Mouse (Mus musculus): Measurements from ENCODE around the gene Hist1h2an. TPM values are rescaled to one million over a fixed set of nuclear protein-coding genes. Genes with fewer than 3 reads are reported as not detected.

Hist1h2an gene
- polyA plus RNA-seq, 1 experiment from 2014 or later: 4.1 TPM

DNA sequence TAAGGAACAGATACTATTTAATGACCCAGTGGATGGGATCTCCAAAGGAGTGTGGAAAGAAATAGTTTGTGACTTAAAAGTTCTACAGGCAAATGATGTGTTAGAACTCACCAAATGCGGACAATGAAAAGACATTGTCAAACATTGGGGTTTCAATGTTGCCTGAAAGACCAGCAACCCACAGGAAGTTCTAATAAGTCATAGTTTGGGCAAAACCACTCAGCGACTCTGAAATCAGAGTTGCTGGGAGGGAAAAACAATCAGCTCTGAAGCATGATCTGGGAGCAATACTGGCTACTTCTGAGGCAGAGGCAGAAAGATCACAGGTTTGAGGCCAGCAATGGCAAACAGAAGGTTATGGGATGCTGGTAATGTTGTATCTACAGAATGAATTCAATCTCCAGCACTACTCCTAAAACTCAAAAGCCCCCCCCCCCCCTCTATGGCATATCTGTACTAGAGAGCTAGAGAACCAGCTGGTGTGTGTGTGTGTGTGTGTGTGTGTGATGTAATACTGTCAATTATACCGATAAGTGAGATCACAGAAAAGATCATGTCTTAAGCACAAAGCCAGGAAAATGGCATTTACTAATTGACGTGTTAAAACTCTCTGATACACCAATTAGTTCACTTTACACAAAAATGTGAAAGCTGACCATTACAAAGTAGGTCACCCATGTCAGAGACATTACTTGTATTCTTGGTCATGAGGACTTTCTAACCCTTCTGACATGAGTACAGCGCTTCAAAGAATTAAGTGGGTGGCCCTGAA lies 37.4 kb downstream of the Hist1h2an start:
- Histone ChIP-seq H3K27me3 (replicated peaks; ENCODE audit: control insufficient read depth, insufficient read depth, low read length) (no peaks in the 10 kb centered on the region), H3K4me1 (ENCODE audit: control insufficient read depth, insufficient read depth, low read length) (peaks cover 9% of the 10 kb centered on the region; the same call in 1 of the 2 replicates), H3K9ac (ENCODE audit: low read depth, low read length) (peak overlapping the region; percentile 68), H3K27ac (ENCODE audit: low read length) (peak overlapping the region; percentile 69), H3K4me2 (ENCODE audit: low read depth, low read length) (peak overlapping the region; percentile 56), H3K4me3 (ENCODE audit: low read length) (peak overlapping the region; percentile 55), H3K9me3 (ENCODE audit: control insufficient read depth, low read length) (no peaks in the 10 kb centered on the region), H3K36me3 (ENCODE audit: control insufficient read depth, insufficient read depth, low read length) (no peaks in the 10 kb centered on the region)
- 3% methylated on average over 5 of the region's 5 CpGs for WGBS
- no peak for ATAC-seq

DNA sequence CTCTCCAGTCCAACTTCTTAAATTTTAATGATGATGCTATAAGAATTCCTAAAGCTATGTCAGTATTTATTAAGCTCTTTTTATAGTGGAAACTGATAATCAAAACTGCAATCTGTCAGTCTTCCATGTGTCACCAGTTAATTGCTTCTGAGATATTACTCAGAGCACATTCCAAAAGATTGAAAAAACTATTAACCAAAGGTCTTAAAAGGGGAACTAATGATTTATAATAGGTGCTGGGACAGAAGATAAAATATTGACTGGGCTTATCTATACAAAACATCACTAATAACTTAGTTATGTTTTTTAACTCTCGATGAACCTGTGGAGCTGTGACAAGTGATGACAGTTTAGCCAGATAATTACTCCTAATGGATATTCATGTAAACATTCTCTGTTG lies 42.0 kb downstream of the Hist1h2an start:
- Histone ChIP-seq H3K27ac (ENCODE audit: low read length) (no peak overlapping the region), H3K27me3 (replicated peaks; ENCODE audit: control insufficient read depth, insufficient read depth, low read length) (no peaks in the 10 kb centered on the region), H3K4me3 (ENCODE audit: low read length) (no peak overlapping the region), H3K36me3 (ENCODE audit: control insufficient read depth, insufficient read depth, low read length) (no peaks in the 10 kb centered on the region), H3K4me2 (ENCODE audit: low read depth, low read length) (no peak overlapping the region), H3K9me3 (ENCODE audit: control insufficient read depth, low read length) (no peaks in the 10 kb centered on the region), H3K4me1 (ENCODE audit: control insufficient read depth, insufficient read depth, low read length) (peaks cover 7% of the 10 kb centered on the region; the same call in 1 of the 2 replicates), H3K9ac (ENCODE audit: low read depth, low read length) (no peak overlapping the region)
- WGBS: 49% methylated on average over 1 of the region's 1 CpGs
- ATAC-seq: no peak

Small RNAs within 50 kb of the gene (microRNA-seq; reads per million reads assigned to microRNA genes)
- not detected for gene Gm19658
- gene Gm44346: not detected
- gene Gm44454: not detected
- gene Gm44466: not detected

Other genes starting within 250 kb of the Hist1h2an start
- gene Olfr1366, start 244.4 kb downstream of the Hist1h2an start, polyA plus RNA-seq (2015; fragmentation: Nextera tagmentation; extraction: Ambion mirVana): 0.11 and 0.17 TPM in 2 replicates
- not detected in 2 replicates for gene Olfr1535, start 227.3 kb downstream of the Hist1h2an start, polyA plus RNA-seq (2015; fragmentation: Nextera tagmentation; extraction: Ambion mirVana)
- not detected in 2 replicates for gene Olfr1364, start 205.5 kb downstream of the Hist1h2an start, polyA plus RNA-seq (2015; fragmentation: Nextera tagmentation; extraction: Ambion mirVana)
- gene Olfr1362, start 173.2 kb downstream of the Hist1h2an start, polyA plus RNA-seq (2015; fragmentation: Nextera tagmentation; extraction: Ambion mirVana): not detected in 2 replicates
- gene Olfr11, start 144.7 kb downstream of the Hist1h2an start, polyA plus RNA-seq (2015; fragmentation: Nextera tagmentation; extraction: Ambion mirVana): not detected in 2 replicates
- gene Olfr1361, start 123.8 kb downstream of the Hist1h2an start, polyA plus RNA-seq (2015; fragmentation: Nextera tagmentation; extraction: Ambion mirVana): not detected in 2 replicates
- not detected in 2 replicates for gene Olfr1360, start 109.8 kb downstream of the Hist1h2an start, polyA plus RNA-seq (2015; fragmentation: Nextera tagmentation; extraction: Ambion mirVana)
- not detected in 2 replicates for gene Olfr1359, start 89.1 kb downstream of the Hist1h2an start, polyA plus RNA-seq (2015; fragmentation: Nextera tagmentation; extraction: Ambion mirVana)
- 2.3 and 2.5 TPM in 2 replicates for gene Hist1h2bl, start 71.1 kb downstream of the Hist1h2an start, polyA plus RNA-seq (2015; fragmentation: Nextera tagmentation; extraction: Ambion mirVana)
- 10.9 and 17.9 TPM in 2 replicates for gene Hist1h2ai, start 70.8 kb downstream of the Hist1h2an start, polyA plus RNA-seq (2015; fragmentation: Nextera tagmentation; extraction: Ambion mirVana)
- gene Hist1h3h, start 69.6 kb downstream of the Hist1h2an start, polyA plus RNA-seq (2015; fragmentation: Nextera tagmentation; extraction: Ambion mirVana): 4.8 and 9.5 TPM in 2 replicates
- gene Hist1h2bm, start 65.2 kb downstream of the Hist1h2an start, polyA plus RNA-seq (2015; fragmentation: Nextera tagmentation; extraction: Ambion mirVana): 1.7 and 3.5 TPM in 2 replicates
- 0.66 and 2.1 TPM in 2 replicates for gene Hist1h4j, start 52.2 kb downstream of the Hist1h2an start, polyA plus RNA-seq (2015; fragmentation: Nextera tagmentation; extraction: Ambion mirVana)
- 4.0 and 4.7 TPM in 2 replicates for gene Hist1h4k, start 36.7 kb downstream of the Hist1h2an start, polyA plus RNA-seq (2015; fragmentation: Nextera tagmentation; extraction: Ambion mirVana)
- gene Hist1h2ak, start 33.4 kb downstream of the Hist1h2an start, polyA plus RNA-seq (2015; fragmentation: Nextera tagmentation; extraction: Ambion mirVana): 13.0 and 13.5 TPM in 2 replicates
- gene Hist1h2bn, start 33.1 kb downstream of the Hist1h2an start, polyA plus RNA-seq (2015; fragmentation: Nextera tagmentation; extraction: Ambion mirVana): 1.9 and 2.5 TPM in 2 replicates
- 10.0 and 14.9 TPM in 2 replicates for gene Hist1h1b, start 6.6 kb downstream of the Hist1h2an start, polyA plus RNA-seq (2015; fragmentation: Nextera tagmentation; extraction: Ambion mirVana)
- 53.6 and 66.8 TPM in 2 replicates for gene Hist1h3i, start 3.8 kb downstream of the Hist1h2an start, polyA plus RNA-seq (2015; fragmentation: Nextera tagmentation; extraction: Ambion mirVana)
- gene Hist1h2bp, start 243 bp upstream of the Hist1h2an start, polyA plus RNA-seq (2015; fragmentation: Nextera tagmentation; extraction: Ambion mirVana): 1.5 and 1.7 TPM in 2 replicates
- 13.4 and 17.9 TPM in 2 replicates for gene Hist1h2bq, start 23.0 kb upstream of the Hist1h2an start, polyA plus RNA-seq (2015; fragmentation: Nextera tagmentation; extraction: Ambion mirVana)
- not detected in 2 replicates for gene Hist1h2ao, start 23.2 kb upstream of the Hist1h2an start, polyA plus RNA-seq (2015; fragmentation: Nextera tagmentation; extraction: Ambion mirVana)
- gene Hist1h4m, start 24.5 kb upstream of the Hist1h2an start, polyA plus RNA-seq (2015; fragmentation: Nextera tagmentation; extraction: Ambion mirVana): 1.0 TPM in 1 of 2 replicates, not detected in the other
- 5.7 and 9.6 TPM in 2 replicates for gene Hist1h4n, start 45.0 kb upstream of the Hist1h2an start, polyA plus RNA-seq (2015; fragmentation: Nextera tagmentation; extraction: Ambion mirVana)
- 2,307 and 2,693 TPM in 2 replicates for gene Hist1h2ap, start 46.3 kb upstream of the Hist1h2an start, polyA plus RNA-seq (2015; fragmentation: Nextera tagmentation; extraction: Ambion mirVana)
- gene Hist1h2br, start 46.5 kb upstream of the Hist1h2an start, polyA plus RNA-seq (2015; fragmentation: Nextera tagmentation; extraction: Ambion mirVana): 15.5 and 19.5 TPM in 2 replicates
- 4.4 and 4.7 TPM in 2 replicates for gene Zfp184, start 157.9 kb upstream of the Hist1h2an start, polyA plus RNA-seq (2015; fragmentation: Nextera tagmentation; extraction: Ambion mirVana)
- 0.10 TPM in 1 of 2 replicates, not detected in the other for gene Pom121l2, start 194.0 kb upstream of the Hist1h2an start, polyA plus RNA-seq (2015; fragmentation: Nextera tagmentation; extraction: Ambion mirVana)
- 1.4 and 2.0 TPM in 2 replicates for gene Prss16, start 222.5 kb upstream of the Hist1h2an start, polyA plus RNA-seq (2015; fragmentation: Nextera tagmentation; extraction: Ambion mirVana)
- gene Hist1h2ah, start 248.3 kb upstream of the Hist1h2an start, polyA plus RNA-seq (2015; fragmentation: Nextera tagmentation; extraction: Ambion mirVana): 4.6 and 5.1 TPM in 2 replicates
- gene Hist1h2bk, start 248.7 kb upstream of the Hist1h2an start, polyA plus RNA-seq (2015; fragmentation: Nextera tagmentation; extraction: Ambion mirVana): 1.8 and 2.9 TPM in 2 replicates